Mouse (Mus musculus) left cerebral cortex, postnatal 4 days (tissue): ENCODE measurements around the gene Kcna10. TPM values are rescaled to one million over a fixed set of nuclear protein-coding genes. Genes with fewer than 3 reads are reported as not detected.

ENCODE experiments used
- DNase-seq: peaks from one replicate; pipeline ENCODE4 v3.0.0-alpha.2; 2022
- intact Hi-C: fragments of 180-260 bp; cut with DNase I; formaldehyde crosslinking; loops from one replicate; pipeline ENCODE4 v1.15.1; 2025
- total RNA-seq, 2 experiments: library from RNA; stranded (reverse); gene quantifications; 2 replicates each; pipeline ENCODE4 v1.2.3; 2021

The Kcna10 gene
- total RNA-seq, 2 experiments from 2014 or later: 0.54 TPM; not detected in 1

GRCm38 (mm10) chr3:107238471-107238980, 55.7 kb downstream of the Kcna10 start:
- intact Hi-C loops: loop anchor here (5.0 to 10.0 kb wide), 2 partner anchors 34 to 226 kb away; no protein-coding TSS in a partner anchor
- DNase-seq: no peak

- intact Hi-C loops: loop anchor here (5.0 to 10.0 kb wide), 2 partner anchors 33 to 225 kb away; no protein-coding TSS in a partner anchor
- no peak for DNase-seq
These were observed 56.8 kb downstream of the Kcna10 start, which contains the start of gene Prok1 for GRCm38 (mm10) chr3:107239607-107240006. Prok1 (minus strand) TSS chr3:107239707.

- intact Hi-C loops: no loop called here
These were observed 58.7 kb downstream of the Kcna10 start for GRCm38 (mm10) chr3:107241389-107242094.

More at GRCm38 (mm10) chr3:107241389-107242094, 58.7 kb downstream of the Kcna10 start:
- DNase-seq: peak; percentile 7

Other genes starting within 250 kb of the Kcna10 start
- 10 to 100 TPM; 32.9 to 36.6 TPM for gene Kcna3, start 146.9 kb upstream of the Kcna10 start, total RNA-seq
- 10 to 100 TPM; 21.6 to 21.8 TPM for gene Kcna2, start 81.9 kb upstream of the Kcna10 start, total RNA-seq
- gene Cym, start 38.7 kb downstream of the Kcna10 start, total RNA-seq: not detected
- gene A630076J17Rik, start 47.6 kb downstream of the Kcna10 start, total RNA-seq: not detected
- gene Prok1, start 56.7 kb downstream of the Kcna10 start, total RNA-seq: not detected
- 10 to 100 TPM; 57.9 to 64.0 TPM for gene Lamtor5, start 95.8 kb downstream of the Kcna10 start, total RNA-seq
- gene Slc16a4, start 108.2 kb downstream of the Kcna10 start, total RNA-seq: 1 to 10 TPM; 1.0 to 1.3 TPM
- gene Rbm15, start 150.6 kb downstream of the Kcna10 start, total RNA-seq: 10 to 100 TPM; 24.3 to 24.6 TPM